Mouse (Mus musculus) adrenal gland, postnatal 25 days (tissue): ENCODE measurements around the gene Aig1. TPM values are rescaled to one million over a fixed set of nuclear protein-coding genes. Genes with fewer than 3 reads are reported as not detected.

Experiments used
- DNase-seq: peaks from one replicate; pipeline ENCODE4 v3.0.0; 2021; ENCODE audit warnings: mixed read lengths
- total RNA-seq: library from RNA; stranded (reverse); gene quantifications from 2 replicates; pipeline ENCODE4 v1.2.3, GENCODE M21; 2021

Gene Aig1
- total RNA-seq, 1 experiment from 2014 or later = 28.8 TPM

DNA sequence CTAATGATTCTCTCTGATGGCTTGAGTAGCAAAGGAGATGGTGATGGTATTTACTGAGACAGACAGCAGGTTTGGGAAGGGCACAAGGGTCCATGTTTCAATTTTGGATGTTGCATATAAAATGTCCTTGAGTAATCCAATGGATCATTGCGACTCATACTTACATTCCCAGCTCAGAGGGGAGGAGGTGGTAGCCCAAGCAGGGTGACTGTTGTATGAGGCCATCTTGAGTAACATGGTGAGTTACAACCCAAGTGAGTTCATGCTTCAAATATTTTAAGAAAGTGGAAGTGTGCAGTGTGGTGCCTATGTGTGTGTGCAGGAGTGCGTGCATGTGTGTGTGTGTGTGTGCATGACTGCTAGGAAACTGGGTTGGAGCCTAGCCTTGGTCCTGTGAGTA, 93.4 kb downstream of the Aig1 start:
- no peak for DNase-seq

DNA sequence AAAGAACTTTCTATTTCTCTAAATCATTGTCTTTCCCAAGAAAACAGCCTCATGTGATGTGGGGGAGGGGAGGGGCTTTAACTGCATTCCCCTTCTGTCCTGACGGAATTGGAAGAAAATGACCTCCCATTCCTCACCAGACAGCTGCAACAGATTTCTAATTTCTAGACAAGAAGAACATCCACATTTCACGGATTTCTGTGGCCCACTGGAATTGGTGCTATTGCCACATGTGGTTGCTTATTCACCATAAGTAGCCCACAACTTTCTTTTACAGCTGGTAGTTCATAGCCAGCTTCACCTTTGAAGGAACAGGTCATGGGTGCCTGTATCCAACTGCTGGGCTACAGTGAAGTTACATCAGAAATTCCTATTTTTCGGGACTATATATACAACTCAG, 93.9 kb downstream of the Aig1 start:
- no peak for DNase-seq

DNA sequence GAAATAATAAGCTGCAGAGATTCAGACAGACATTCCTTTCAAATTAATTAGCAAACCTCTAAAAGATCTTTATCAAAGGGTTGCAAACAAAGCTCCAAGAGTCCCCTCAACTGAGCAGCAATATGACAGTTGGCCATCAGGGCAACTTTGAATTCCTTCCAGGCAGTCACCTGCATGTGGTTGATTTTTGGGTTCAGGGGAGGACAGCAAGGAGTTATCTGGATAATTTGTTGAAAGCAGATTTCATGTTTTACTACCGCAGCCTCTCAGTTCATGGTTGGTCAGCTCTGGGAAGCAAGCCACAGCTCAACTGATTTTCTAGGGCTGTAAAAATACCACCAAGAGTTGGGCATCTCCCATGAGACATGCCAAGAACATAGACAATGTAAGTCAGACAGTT, 98.1 kb downstream of the Aig1 start:
- DNase-seq = no peak

DNA sequence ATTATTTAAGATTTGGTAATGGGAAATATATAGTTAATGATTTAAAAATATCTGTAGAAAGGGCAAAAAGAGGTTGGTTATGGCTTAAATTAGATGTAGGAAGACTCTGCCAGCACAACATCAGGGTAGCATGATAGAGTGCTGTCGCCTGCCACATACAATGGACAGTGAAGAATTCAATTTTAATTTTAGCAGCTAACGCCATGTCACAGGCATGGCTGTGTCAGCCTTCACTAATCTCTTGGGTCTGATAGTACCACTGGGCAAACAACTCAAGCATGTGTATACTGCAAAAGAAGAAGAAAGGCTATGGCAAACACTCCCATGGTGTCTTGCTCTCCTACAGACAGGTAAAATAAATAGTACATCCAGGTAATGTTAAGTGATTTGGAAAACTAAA, 99.0 kb downstream of the Aig1 start:
- DNase-seq = no peak

DNA sequence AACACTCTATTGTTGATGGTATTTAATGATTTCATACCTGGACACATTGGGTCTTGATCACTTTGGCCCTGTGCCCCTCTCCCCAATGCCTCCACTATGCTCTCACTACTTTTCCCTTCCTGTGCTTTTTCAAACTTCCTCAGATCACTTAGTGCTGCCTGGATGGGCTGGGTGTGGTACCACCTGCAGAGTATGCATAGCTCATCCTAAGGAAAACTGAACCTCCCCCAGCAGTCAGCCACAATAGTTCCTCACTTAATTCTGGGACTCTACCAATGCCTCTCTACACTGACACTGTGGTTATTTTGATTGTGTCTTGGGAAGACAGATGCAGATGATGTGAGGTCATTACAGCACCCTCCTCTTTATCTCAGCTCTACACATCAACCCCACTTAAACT, 99.9 kb downstream of the Aig1 start:
- DNase-seq = no peak

DNA sequence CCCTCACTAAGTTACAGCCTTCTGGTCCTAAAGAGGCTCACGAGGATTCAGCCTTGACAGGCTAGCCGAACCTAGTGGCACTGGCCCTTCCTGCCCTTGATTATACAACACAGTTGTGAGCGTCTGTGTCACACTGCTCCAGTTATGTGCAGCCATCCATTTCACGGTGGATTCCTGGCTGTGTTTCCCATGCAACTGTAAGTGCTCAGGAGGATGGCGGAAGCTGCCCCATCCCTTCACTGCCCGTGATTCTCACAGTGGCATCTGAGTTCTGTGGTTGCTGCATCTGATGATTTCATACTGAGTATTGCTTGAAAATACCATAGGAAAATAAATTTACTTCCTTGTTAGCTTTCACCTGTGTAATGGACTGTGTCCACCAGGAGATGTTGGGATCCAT, 101.7 kb downstream of the Aig1 start:
- no peak for DNase-seq

DNA sequence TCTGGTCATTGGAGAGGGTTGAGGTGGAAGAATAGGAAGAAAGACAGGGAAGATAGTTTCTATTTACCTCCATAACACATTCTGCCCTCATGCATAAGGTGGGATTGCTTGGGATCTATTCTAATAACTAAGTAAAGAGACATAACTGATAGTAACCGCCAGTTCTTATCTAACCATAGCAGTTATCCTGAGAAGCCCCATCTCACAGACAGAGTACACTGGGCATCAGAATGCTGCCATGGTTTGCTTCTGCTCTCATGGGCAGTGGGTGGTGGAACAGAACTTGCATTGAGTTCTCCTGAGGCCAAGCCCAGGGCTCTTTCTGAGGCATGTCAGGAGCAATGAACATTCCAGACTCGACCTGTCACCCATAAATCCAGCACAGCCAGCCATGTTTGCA, 105.6 kb downstream of the Aig1 start:
- no peak for DNase-seq

DNA sequence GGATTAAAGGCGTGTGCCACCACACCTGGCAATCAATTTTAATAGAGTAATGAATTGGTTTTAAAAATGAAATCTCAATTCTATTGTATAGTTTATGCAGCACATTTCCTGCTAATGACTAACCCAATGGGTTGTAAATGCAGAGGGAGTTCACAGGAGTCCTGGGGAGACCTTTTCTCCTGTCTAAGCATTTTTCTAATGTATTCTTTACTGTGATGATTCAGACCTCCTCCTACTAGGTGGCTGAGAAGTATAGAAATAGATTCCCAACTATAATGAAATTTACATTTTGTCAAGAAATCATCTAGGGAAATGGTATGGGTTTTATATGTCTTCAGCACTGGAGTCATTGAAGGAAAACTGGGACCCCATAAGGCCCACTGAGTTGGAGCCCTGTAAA, 114.1 kb downstream of the Aig1 start:
- no peak for DNase-seq

DNA sequence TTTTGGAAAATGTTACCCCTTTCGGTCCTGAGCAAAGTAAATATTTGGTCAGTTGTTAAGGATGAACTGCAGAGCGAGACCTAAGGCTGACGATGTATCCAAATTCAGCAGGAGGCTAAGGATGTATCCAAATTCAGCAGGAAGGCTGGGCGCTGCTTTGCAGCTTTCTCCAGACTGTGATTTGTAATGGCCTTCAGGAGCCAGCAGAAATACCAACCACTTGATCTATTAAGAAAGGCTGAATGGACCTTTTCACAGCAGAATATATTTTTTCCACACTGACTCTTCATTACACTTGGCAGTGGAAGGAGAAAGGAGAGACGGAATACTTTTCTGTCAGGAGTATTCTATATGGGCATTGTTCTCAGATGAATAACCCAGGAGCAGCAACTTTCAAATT, 115.0 kb downstream of the Aig1 start:
- no peak for DNase-seq

DNA sequence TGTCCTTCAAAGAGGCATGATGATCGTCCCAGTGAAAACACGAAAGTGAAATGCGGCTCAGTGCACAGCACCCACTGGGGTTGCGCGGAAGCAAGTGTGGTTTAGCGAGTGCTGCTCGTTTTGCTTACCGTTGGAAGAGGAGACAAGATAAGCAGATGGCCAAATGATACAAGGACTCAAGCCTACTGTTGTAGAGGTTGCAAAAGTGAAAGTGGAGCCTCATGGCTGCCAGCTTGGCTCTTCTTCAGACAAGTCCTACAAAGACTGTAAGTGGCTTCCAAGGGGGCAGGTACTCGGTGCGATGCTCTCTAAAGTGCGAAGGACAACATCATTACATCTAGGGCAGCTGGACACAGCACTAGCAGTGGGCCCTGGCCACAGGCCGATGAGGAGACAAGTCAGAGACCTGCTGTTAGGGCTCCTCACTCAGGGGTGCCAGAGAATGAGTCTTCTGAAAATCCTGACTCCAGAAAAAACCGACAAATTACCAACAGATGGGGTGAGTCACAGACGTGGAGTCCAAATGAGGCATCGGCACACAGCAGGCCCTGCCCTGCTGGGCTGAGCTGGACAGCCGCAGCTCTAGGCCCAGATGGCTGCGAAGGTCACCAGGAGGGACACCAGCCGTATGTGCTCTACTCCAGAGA, 129.2 kb downstream of the Aig1 start:
- DNase-seq = peak; percentile 49

DNA sequence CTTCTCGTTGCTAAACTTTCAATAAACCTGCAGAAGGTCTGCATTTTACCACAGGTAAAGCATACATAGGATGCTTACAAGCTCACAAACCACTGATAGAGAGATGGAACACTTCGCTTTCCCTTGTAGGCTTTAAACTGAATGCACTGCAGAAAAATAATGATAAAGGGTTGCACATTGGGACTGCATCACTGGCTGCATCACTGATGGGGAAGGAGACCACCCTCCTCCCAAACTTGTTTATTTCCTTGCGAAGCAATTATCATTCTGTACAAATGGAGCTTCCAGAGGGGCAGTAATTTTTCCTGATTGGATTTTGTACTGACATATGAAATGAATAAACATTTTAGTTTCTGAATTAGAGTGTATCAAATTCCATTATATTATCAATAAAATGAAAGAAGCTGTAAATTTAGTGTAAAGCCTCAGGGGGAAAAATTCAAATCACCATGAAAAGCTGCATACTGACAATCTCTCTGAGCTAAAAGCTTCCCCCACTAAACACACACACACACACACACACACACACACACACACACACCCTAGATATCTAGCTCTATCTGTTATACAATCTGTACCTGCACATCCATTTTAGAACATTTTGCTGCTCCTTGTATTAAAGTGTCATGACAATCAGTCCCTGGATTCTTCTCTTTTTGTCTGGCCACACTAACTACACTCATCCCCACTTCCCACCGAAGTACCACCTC, 138.6 kb downstream of the Aig1 start:
- DNase-seq = no peak

DNA sequence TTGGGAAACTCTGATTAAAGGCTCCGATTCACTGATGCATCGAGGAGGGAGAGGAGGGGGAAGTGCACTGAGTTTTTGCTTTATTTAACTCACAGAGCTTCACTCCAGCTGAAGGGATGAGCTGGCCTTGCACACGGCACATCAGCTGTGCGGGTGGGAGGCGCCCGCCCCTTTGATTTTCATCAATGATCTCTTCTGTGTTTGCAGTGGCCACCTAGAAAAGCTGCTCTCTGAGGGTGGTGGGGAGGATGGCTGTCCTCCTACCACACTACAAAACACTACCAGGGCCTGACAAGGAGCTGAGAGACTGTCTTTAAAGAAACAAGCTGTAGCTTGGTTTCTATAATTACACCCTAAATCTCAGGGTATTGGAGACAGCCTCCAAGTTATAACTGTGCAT, 141.1 kb downstream of the Aig1 start:
- no peak for DNase-seq

DNA sequence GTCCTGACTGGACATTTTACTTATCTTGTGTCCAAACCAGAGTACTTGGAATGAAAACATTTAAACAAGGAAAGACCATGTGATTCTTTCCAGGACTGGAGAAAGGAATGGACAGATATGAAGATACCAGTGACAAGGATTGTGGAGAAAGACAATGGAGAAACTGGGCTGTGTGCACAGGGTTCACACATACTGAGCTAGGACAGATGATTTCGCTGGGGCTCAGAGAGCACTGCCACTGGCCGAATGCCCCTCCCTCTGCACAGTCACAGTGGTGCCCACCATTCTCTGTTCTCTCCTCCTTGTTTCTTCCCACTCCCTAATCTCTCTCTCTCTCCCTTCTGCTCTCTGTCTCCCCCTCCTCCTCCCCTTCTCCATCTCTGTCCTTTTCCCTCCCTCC, 142.6 kb downstream of the Aig1 start:
- DNase-seq = no peak

DNA sequence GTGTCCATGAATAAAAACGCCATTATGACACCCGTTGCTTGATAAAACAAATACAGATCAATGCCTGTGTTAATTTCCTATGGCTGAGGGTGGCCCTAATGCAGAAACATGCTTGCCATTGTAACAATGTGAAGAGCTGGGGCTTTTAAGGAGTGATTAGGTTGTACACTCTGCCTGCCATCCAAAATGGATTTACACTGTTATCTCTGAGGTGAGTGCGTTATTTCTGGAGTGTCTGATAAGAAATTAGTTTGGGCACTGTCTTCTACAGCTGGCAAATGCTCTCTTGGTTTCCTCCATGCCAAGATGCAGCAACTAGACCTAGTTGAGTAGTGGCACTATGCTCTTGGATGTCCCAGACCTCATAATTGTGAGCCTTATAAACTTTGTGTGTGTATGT, 143.5 kb downstream of the Aig1 start:
- DNase-seq = no peak

DNA sequence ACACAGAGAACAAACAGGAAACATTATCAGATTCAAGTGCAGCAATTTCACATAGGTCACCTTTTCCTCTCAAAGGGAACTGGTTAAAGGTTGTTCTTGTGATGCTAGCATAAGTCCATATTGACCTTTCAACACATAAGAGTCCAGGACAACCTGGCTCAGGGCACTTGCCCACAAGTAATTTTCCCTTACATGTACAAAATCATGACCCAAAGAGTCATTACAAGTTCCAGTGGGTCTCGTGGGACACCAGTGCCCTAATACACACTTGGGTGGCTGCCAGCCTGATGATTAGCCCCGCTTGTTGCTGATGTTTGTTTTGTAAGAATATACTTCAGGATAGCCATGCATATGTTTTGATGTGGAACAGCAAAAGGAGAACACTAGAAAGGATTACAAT, 152.6 kb downstream of the Aig1 start:
- DNase-seq = peak; percentile 26

DNA sequence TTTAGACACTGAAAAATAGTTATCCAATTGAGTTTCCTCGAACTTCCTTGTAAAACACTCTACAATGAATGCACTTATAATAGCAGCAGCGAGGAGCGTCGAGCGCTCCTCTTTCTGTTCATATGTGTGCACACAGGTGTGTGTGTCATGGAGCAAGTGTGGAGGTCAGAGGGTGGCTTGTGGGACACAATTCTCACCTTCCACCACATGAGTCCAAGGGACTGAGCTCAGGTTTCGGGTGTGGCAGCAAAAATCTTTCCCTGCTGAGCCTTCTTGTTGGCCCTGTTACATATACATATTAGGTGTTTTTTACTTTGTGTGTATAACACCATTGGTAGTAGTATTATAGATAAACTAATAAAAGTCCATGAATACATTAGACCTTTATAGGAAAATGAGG, 153.2 kb downstream of the Aig1 start:
- no peak for DNase-seq

DNA sequence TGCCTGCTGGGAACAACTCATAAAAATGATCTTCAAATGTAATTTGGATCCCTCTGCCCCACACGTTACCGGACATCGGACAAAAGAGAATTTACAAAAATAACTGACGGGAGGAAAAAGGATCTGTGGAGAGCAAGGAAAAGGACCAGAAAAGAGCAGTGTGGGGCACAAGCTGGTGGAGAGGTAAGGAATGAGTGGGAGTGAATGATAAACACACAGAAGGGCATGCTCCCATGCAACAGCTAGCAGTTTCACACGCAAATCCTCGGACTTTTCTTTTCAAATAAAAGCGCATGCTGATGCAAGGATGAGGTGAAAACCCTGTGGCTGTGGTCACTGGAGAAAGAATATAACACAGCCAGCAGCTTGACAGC, 153.9 kb downstream of the Aig1 start:
- no peak for DNase-seq

DNA sequence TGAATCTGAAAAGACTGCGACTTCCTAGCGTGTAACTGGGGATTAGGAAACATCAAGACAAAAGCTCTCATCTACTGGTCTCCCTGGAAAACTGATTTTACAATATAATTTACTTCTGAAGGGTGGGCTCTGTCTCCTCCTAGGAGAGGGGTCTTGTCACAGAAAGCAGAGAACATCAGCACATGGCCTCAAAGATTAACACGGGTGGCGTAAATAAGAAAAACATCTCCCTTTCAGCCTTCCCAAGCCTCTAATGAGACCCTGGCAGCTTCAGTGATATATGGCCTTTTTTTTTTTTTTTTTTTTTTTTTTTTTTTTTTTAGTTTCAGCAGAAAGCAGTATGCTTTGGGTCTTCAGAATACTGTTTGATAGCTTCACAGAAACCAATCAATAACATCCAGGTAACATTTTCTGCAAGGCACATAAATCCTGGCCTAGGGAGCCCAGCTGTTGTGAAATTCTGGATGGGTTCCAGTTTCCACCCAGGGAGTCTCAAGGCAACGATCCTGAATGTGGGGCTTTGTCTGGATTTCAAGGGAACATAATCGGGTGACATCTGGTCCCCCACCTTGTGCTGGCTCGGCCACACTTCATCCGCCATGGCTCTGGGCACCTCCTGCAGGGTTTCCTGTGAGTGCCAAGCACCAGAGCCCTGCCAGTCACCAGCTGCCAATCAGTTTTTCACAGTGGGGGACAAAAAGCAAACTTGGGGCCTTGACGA, 154.4 kb downstream of the Aig1 start:
- peak; percentile 26 for DNase-seq

DNA sequence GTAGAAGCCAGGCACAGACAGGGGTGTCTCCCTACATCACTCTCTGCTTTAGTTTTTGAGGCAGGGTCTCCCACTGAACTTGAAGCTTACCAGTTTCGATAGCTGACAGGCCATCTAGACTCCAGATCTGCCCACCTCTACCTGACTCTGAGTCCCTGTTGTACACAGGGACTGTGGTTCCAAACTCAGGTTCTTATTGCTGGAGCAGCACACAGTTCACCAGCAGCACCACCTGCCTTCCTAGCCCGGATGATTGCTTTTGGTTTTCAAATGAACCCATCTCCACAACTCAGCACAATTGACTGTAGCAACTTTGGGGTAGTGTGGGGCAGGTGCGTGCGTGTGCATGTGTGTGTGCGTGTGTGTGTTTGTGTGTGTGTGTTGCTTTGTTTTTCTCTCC, 155.1 kb downstream of the Aig1 start:
- DNase-seq = no peak

DNA sequence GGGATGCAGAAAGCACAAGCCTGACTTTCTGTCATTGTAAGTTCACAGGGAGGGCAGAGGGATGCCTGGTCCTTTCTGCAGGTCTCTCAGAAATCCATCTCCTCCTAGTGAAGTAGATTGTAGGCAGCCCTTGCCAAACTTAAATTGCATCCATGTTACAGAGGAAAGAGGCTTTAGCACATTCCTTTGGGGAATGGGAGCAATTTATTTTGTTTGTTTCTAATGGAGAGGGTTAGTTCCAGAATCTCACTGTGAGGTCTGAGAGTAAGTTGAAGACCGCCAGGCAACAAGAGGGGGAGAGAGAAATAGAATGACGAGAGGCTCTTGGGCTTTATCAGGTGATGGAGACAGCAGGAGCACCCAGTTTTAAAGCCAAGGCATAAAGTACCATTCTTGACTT, 155.7 kb downstream of the Aig1 start:
- no peak for DNase-seq

DNA sequence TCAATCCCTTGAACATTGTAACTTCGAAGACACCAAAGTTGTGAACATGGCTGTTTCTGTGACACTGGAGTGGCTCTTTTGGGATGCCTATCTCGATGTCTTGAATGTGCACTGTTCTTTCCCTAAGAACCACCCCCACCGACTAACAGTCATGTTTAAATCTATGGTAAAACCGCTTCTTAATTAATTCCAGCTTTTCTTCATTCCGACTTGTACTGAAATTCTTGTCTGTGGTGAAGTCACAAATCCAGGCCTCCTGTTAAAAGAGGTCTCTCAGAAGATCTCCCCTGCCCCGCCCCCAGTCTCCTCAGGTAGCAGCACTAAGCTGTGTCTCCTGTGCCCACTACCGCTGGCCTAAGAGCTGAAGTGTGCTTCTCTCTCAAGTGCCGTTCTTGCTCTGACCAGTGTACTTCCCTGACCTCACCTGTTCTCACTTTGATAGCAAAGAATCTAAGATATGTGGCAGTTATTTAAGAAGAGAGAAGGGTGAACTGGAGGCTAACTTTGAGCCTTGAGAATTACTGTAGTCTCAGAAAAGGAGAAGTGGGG, 157.4 kb downstream of the Aig1 start:
- DNase-seq = no peak

DNA sequence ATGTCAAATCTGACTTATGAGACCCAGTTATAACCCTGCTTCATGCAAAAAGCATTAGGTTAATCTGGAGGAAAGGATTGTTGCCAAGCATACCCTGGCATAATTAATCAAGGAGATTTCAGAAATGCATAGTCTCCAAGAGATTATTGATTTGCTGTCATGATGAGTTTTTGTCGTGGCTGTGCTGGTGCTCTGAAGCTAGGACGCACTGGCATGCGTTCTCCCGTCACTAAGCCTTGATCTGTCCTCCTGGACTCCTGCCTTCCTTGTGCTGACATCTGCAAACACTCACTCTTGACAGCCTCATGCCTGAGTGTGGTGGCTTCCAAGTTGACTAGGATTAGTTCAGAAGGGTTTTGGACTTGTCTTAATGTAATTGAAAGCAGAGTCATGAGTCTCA, 163.0 kb downstream of the Aig1 start:
- DNase-seq = no peak

DNA sequence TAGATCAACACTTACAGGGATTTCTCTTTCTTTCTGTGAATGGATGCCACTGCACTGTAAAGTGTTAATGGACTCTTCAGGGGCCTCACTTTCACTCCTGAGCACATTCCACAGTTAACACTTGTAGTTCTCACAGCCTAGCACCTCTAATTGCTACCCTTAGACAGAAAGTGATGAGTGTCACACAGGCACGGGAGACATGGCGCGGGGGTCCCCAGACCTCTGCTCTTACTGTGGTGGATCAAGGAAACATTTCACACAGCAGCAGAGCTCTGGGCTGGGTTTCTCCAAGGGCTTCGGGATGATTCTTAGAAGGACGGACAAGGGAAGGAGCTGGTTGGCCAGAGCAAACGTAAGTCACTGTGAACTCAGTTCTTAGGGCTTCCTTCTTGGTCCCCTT, 166.1 kb downstream of the Aig1 start:
- no peak for DNase-seq

DNA sequence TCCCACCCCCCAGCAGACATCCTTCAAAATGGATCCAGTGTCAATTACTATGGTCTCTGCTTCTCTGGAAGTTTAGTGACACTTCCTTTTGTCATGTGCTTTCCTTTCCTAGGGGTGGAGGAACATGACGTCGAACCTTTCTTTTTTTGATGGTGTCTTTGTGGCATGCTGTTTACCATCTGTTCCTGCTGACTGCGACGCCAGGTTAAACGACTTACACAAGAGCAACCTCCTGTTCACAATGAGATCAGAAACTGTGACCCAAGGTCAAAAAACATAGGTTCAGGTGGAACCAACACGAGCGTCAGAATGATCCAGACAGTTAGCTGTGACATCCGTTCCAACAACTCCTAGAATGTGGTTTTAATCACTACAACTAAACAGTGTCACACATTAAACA, 166.7 kb downstream of the Aig1 start:
- DNase-seq = no peak
